Mouse (Mus musculus): ENCODE measurements around the gene Hist1h2ag.
A peak's percentile ranks its signal among the peaks of the same experiment; 100 is the strongest.
"Not testable (repeated sequence)": the region's sequence is repeated elsewhere in the genome, so short reads cannot be mapped to it uniquely, and the experiment has no call there.

Hist1h2ag gene

GRCm38 (mm10) chr13:22042568-22043502 is at the start of gene Hist1h2ag, which contains the start of gene Hist1h2bj:
Gene Hist1h2ag, minus strand, starts transcription at chr13:22042944.
Gene Hist1h2bj, plus strand, starts transcription at chr13:22043214.
- peak; percentile 74 to 79 for DNase-seq (ENCODE audit: low spot score in 2 of 2)

GRCm38 (mm10) chr13:22084140-22084539 is 41.4 kb upstream of the Hist1h2ag start, which contains the start of gene Vmn1r188:
Gene Vmn1r188, plus strand, starts transcription at chr13:22084440.
- DNase-seq (ENCODE audit: low spot score in 2 of 2): not testable (repeated sequence)

GRCm38 (mm10) chr13:22063468-22063867 is 20.7 kb upstream of the Hist1h2ag start:
- DNase-seq (ENCODE audit: low spot score in 2 of 2): no peak

- DNase-seq (ENCODE audit: low spot score in 2 of 2): no peak
These were observed 18.7 kb upstream of the Hist1h2ag start for GRCm38 (mm10) chr13:22061422-22061821.

- no peak for DNase-seq (ENCODE audit: low spot score in 2 of 2)
These were observed 11.0 kb upstream of the Hist1h2ag start for GRCm38 (mm10) chr13:22053754-22054153.

GRCm38 (mm10) chr13:22051523-22051859 is 8.7 kb upstream of the Hist1h2ag start:
- DNase-seq (ENCODE audit: low spot score in 2 of 2): no peak

- peak; percentile 84 to 89 for DNase-seq (ENCODE audit: low spot score in 2 of 2)
These were observed 8.1 kb upstream of the Hist1h2ag start for GRCm38 (mm10) chr13:22050591-22051522.

- no peak for DNase-seq (ENCODE audit: low spot score in 2 of 2)
These were observed 7.1 kb upstream of the Hist1h2ag start for GRCm38 (mm10) chr13:22049737-22050440.

- DNase-seq (ENCODE audit: low spot score in 2 of 2): no peak
These were observed 6.3 kb upstream of the Hist1h2ag start for GRCm38 (mm10) chr13:22049041-22049440.

- no peak for DNase-seq (ENCODE audit: low spot score in 2 of 2)
These were observed 2.6 kb upstream of the Hist1h2ag start for GRCm38 (mm10) chr13:22045311-22045710.

GRCm38 (mm10) chr13:22044432-22045155 is 1.9 kb upstream of the Hist1h2ag start:
- no peak for DNase-seq (ENCODE audit: low spot score in 2 of 2)

- no peak for DNase-seq (ENCODE audit: low spot score in 2 of 2)
These were observed 1.0 kb upstream of the Hist1h2ag start for GRCm38 (mm10) chr13:22043503-22044431.

GRCm38 (mm10) chr13:22041651-22042567 is 835 bp downstream of the Hist1h2ag start:
- no peak for DNase-seq (ENCODE audit: low spot score in 2 of 2)

- peak; percentile 98 to 99 for DNase-seq (ENCODE audit: low spot score in 2 of 2)
These were observed 1.6 kb downstream of the Hist1h2ag start, which contains the start of gene Hist1h4i for GRCm38 (mm10) chr13:22041142-22041536. Gene Hist1h4i, minus strand, starts transcription at chr13:22041362.

- DNase-seq (ENCODE audit: low spot score in 2 of 2): no peak
These were observed 2.1 kb downstream of the Hist1h2ag start for GRCm38 (mm10) chr13:22040464-22041141.

- DNase-seq (ENCODE audit: low spot score in 2 of 2): no peak
These were observed 2.7 kb downstream of the Hist1h2ag start for GRCm38 (mm10) chr13:22039951-22040463.

- DNase-seq (ENCODE audit: low spot score in 2 of 2): no peak
These were observed 3.4 kb downstream of the Hist1h2ag start for GRCm38 (mm10) chr13:22039364-22039763.

- no peak for DNase-seq (ENCODE audit: low spot score in 2 of 2)
These were observed 5.3 kb downstream of the Hist1h2ag start for GRCm38 (mm10) chr13:22037415-22037814.

Measured in spleen, postnatal 14 days (tissue).